Mouse (Mus musculus) limb, embryonic 13.5 days (tissue): ENCODE measurements at regions not wholly inside any gene's neighbourhood (a gene's known extent, or its start where the extent isn't known, plus 50 kb on each side); places are given as distances from the start of the nearest gene placed in this dataset.

Experiments
- ATAC-seq: fragments of 200-750 bp; cut with Nextera tagmentation; 2 replicates; pipeline ENCODE4 v1.8.0; 2017; ENCODE audit warnings: low read depth, moderate number of reproducible peaks, moderate TSS enrichment; ENCODE audit not compliant: low FRiP score
- H3K27ac ChIP-seq: fragments of 300-500 bp; sonication (generic); 2 replicates; pipeline ENCODE4 v1.5.1; 2015; ENCODE audit warnings: inconsistent platforms, mild to moderate bottlenecking, moderate library complexity
- H3K27me3 ChIP-seq: fragments of 300-500 bp; sonication (generic); 2 replicates; pipeline ENCODE4 v1.6.1; 2015; ENCODE audit warnings: mild to moderate bottlenecking, inconsistent platforms
- H3K36me3 ChIP-seq: fragments of 300-500 bp; sonication (generic); 2 replicates; pipeline ENCODE4 v1.6.1; 2015; ENCODE audit warnings: inconsistent platforms, mild to moderate bottlenecking, moderate library complexity
- H3K4me1 ChIP-seq: fragments of 300-500 bp; sonication (generic); 2 replicates; pipeline ENCODE4 v1.6.1; 2015; ENCODE audit warnings: inconsistent platforms
- H3K4me2 ChIP-seq: fragments of 300-500 bp; sonication (generic); replicated peaks from 2 replicates; pipeline ENCODE4 v1.6.1; 2015; ENCODE audit warnings: inconsistent platforms, mild to moderate bottlenecking, moderate library complexity
- H3K4me3 ChIP-seq: fragments of 300-500 bp; sonication (generic); 2 replicates; pipeline ENCODE4 v1.5.1; 2015; ENCODE audit warnings: moderate library complexity, mild to moderate bottlenecking, inconsistent platforms
- H3K9ac ChIP-seq: fragments of 300-500 bp; sonication (generic); 2 replicates; pipeline ENCODE4 v1.6.1; 2015; ENCODE audit warnings: mild to moderate bottlenecking, inconsistent platforms
- H3K9me3 ChIP-seq: fragments of 300-500 bp; sonication (generic); 2 replicates; pipeline ENCODE4 v1.6.1; 2016; ENCODE audit warnings: inconsistent platforms
- WGBS: fragments of 180-500 bp; shearing (Covaris S2); methylation state at CpG from one replicate; pipeline ENCODE4 v1.1.7; 2015; 5-methylcytosine and 5-hydroxymethylcytosine counted together

DNA sequence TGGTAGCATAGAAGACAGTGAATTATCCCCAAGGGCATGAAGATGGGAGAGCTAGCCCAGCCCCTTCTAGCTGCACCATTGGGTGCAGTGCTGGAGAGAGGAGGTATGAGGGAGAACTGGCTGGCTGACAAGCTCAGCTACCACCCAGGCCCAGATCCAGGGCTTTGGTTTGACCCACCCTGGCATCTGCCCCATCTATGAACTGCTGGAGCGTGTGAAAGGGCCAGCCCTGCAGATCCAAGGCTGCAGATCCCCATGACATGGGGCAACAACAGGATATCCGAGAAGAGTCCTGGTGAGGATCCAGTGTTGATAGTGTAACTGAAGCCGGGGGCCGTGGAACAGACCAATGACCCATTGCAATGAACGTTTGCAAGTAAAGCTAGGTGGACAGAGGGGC lies 81.2 kb upstream of the Cnksr3 start:
- Histone ChIP-seq H3K36me3 (no peaks in the 10 kb centered on the region), H3K27ac (no peak overlapping the region), H3K4me1 (peaks cover 6% of the 10 kb centered on the region), H3K27me3 (no peaks in the 10 kb centered on the region), H3K4me2 (no peak overlapping the region), H3K4me3 (no peak overlapping the region), H3K9ac (no peak overlapping the region), H3K9me3 (no peaks in the 10 kb centered on the region)
- WGBS: 77% methylated on average over 5 of the region's 5 CpGs
- no peak for ATAC-seq

DNA sequence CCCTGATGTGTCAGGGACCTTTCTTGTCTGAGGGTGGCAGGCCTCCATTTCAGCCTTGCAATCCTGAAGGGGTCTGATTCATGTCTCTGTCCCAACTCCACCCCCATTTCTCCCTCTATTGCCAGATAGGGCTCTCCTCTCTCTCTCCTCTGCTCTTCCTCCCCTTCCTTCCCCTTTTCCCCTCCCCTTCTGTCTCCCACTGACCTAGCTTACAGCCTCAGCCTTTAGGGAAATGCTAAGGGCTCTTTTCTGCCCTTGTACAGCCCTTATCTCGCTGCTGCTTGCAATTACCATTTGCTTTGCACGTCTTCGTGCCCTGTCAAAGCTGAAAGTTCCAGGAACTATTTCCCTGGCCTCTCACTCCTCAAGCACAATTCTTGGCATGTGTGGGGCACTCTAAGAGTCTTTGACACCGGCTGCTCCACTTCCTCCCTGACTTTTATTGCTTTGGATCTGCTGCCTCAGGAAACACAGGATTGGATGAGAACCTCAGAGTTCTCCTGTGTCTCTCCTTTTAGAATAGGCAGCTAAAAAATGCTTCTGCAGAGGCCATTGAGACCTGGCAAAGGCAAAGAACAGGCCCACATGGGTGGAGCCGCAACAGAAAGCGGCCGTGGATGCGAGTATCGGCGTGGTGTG lies 77.9 kb upstream of the Cnksr3 start:
- no peak overlapping the region for H3K27ac ChIP-seq
- H3K9ac ChIP-seq: no peak overlapping the region; the same call in 1 of the 2 replicates
- 0 out of 2 replicates have a peak, but pooled peaks cover 5% of the 10 kb centered on the region for H3K9me3 ChIP-seq
- no peaks in the 10 kb centered on the region for H3K27me3 ChIP-seq
- ATAC-seq: peak; percentile 44; the same call in 1 of the 2 replicates
- WGBS: 53% methylated on average over 10 of the region's 10 CpGs
- peaks cover 6% of the 10 kb centered on the region for H3K4me1 ChIP-seq
- no peaks in the 10 kb centered on the region for H3K36me3 ChIP-seq
- no peak overlapping the region for H3K4me3 ChIP-seq
- no peak overlapping the region for H3K4me2 ChIP-seq

GRCm38 (mm10) chr10:7285112-7285905 lies 73.3 kb upstream of the Cnksr3 start:
- Histone ChIP-seq H3K9ac (no peak overlapping the region), H3K4me1 (peaks cover 6% of the 10 kb centered on the region), H3K9me3 (0 out of 2 replicates have a peak, but pooled peaks cover 5% of the 10 kb centered on the region), H3K27me3 (no peaks in the 10 kb centered on the region), H3K4me2 (no peak overlapping the region), H3K4me3 (no peak overlapping the region), H3K36me3 (no peaks in the 10 kb centered on the region), H3K27ac (no peak overlapping the region)
- no peak for ATAC-seq
- WGBS: 79% methylated on average over 7 of the region's 7 CpGs

DNA sequence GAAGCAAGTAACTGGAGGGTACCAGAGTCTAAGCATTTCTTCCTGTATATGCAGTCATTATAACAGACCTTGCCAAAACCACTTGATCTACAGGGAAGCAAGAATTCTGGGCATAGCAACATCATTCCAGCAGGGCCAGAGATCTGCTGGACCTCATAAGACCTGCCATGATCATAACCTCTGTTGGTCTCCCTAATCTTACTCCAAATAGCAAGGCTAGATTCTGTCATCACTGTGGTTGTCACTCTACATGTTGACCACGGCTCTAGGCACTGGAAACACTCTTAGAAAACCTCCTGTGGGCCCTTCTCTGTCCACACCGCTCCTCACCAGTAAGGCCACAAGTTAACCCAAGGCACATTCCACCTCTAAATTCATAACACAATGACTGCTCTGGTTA lies 68.4 kb upstream of the Cnksr3 start:
- Histone ChIP-seq H3K9ac (no peak overlapping the region), H3K27ac (no peak overlapping the region), H3K4me2 (no peak overlapping the region), H3K9me3 (no peaks in the 10 kb centered on the region), H3K27me3 (no peaks in the 10 kb centered on the region), H3K4me1 (peaks cover 5% of the 10 kb centered on the region; the same call in 1 of the 2 replicates), H3K36me3 (no peaks in the 10 kb centered on the region), H3K4me3 (no peak overlapping the region)
- 79% methylated on average over 2 of the region's 2 CpGs for WGBS
- no peak for ATAC-seq

DNA sequence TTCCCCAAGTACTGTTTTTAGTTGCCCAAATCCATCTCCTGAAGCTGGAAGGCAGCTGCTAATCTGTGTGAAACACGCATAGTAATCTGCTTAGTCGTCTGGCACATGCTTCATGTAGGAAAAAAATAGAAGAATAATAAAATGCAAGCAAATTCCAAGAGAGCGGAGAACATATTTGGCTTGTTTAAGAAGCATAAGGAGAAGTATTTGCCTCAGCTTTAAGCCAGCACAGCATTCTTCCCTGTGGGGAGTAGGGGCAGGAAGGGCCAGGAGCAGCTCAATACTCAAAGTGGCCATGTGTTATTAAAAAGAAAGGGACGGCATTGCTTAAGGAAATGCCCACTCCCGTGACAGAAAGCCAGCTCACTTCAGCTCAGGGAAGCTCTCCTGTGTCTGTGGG lies 66.8 kb upstream of the Cnksr3 start:
- peak; percentile 64; the same call in 1 of the 2 replicates for ATAC-seq
- no peaks in the 10 kb centered on the region for H3K27me3 ChIP-seq
- peaks cover 5% of the 10 kb centered on the region; the same call in 1 of the 2 replicates for H3K4me1 ChIP-seq
- H3K36me3 ChIP-seq: no peaks in the 10 kb centered on the region
- H3K9ac ChIP-seq: no peak overlapping the region
- no peaks in the 10 kb centered on the region for H3K9me3 ChIP-seq
- WGBS: 37% methylated on average over 5 of the region's 5 CpGs
- 0 out of 2 replicates have a peak overlapping the region, but pooled peaks have one; percentile 55 for H3K27ac ChIP-seq
- H3K4me2 ChIP-seq: no peak overlapping the region
- no peak overlapping the region for H3K4me3 ChIP-seq

DNA sequence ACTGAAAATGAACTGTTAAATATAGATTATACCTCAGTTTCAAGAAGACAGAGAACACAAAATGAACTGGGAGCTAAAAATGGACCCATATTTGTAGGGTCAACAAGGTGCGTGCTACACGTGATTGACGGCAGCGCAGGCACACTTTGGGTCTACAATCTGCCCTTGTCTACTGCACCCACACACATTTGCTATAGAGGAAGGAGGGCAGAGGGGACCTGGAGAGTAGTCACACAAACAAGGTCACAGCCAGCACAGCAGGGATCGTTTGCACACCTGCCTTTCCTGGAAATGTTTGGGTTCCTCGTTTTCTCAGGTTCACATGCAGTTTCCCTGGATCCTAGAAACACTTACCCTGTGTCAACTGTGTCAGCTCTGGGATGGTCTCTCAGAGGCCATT lies 63.3 kb upstream of the Cnksr3 start:
- H3K4me3 ChIP-seq: no peak overlapping the region
- no peaks in the 10 kb centered on the region for H3K27me3 ChIP-seq
- no peak overlapping the region for H3K9ac ChIP-seq
- 81% methylated on average over 6 of the region's 6 CpGs for WGBS
- H3K4me1 ChIP-seq: peaks cover 5% of the 10 kb centered on the region; the same call in 1 of the 2 replicates
- H3K4me2 ChIP-seq: no peak overlapping the region
- no peaks in the 10 kb centered on the region for H3K9me3 ChIP-seq
- no peaks in the 10 kb centered on the region for H3K36me3 ChIP-seq
- ATAC-seq: no peak
- no peak overlapping the region for H3K27ac ChIP-seq

- no peak for ATAC-seq
- WGBS: 63% methylated on average over 7 of the region's 7 CpGs
These were observed 62.4 kb upstream of the Cnksr3 start for GRCm38 (mm10) chr10:7274422-7274821.

DNA sequence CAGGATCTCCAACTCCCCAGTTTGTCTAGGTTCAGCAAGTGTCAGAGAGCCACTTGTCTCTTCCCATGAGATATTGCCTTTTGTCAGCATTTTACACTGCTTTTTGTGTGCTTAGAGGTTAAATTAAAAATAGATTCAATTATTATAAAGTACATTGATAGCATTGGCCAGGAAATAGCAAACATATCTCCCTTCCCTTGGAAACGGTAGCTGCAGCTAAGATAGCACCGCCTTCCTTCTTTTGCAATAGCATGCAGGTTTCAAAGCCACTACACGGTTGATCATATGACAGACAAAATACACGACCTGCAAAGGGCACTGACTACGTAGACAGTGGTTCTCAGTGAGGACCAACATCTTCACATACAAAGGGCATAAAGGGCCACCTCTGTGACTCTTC lies 59.1 kb upstream of the Cnksr3 start:
- H3K27ac ChIP-seq: no peak overlapping the region
- no peak overlapping the region for H3K9ac ChIP-seq
- WGBS: 82% methylated on average over 5 of the region's 5 CpGs
- no peaks in the 10 kb centered on the region for H3K4me1 ChIP-seq
- no peak for ATAC-seq
- no peaks in the 10 kb centered on the region for H3K9me3 ChIP-seq
- no peak overlapping the region for H3K4me2 ChIP-seq
- no peaks in the 10 kb centered on the region for H3K36me3 ChIP-seq
- no peaks in the 10 kb centered on the region for H3K27me3 ChIP-seq
- no peak overlapping the region for H3K4me3 ChIP-seq

More at GRCm38 (mm10) chr10:7274422-7274821, 62.4 kb upstream of the Cnksr3 start:
- H3K27me3 ChIP-seq: no peaks in the 10 kb centered on the region
- no peaks in the 10 kb centered on the region for H3K9me3 ChIP-seq
- no peak overlapping the region for H3K9ac ChIP-seq
- no peak overlapping the region for H3K4me3 ChIP-seq
- H3K4me2 ChIP-seq: no peak overlapping the region
- no peak overlapping the region for H3K27ac ChIP-seq
- H3K36me3 ChIP-seq: no peaks in the 10 kb centered on the region
- peaks cover 5% of the 10 kb centered on the region; the same call in 1 of the 2 replicates for H3K4me1 ChIP-seq

DNA sequence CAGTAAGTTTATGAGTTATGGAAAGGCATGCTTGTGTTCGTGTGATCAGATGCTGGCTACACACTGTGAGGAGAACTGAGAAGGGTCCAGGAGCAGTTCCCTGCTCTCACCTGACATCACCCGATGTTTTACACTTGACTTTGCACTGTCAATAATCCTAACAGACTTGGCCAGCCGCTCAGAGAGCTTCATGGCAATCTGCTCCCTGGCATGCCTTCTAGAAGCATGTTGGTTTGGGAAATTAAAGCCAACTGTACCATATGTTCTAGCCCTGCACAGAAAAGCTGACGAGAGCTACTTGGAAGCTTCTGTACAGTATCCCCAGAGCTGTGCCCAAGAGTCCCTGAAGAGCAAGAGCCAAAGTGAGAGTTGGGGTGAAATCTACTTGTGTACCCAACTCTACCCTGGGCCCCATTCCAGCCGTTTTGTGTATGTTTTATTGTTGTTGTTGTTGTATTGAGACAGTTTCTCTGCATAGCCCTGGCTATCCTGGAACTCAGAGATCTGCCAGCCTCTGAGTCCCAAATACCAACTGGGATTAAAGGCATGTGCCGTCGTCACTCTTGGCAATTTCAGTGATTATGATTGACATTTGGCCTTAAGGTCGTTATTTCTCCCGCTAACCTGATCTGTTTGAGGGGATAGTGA lies 56.5 kb upstream of the Cnksr3 start:
- no peaks in the 10 kb centered on the region for H3K27me3 ChIP-seq
- no peaks in the 10 kb centered on the region for H3K4me1 ChIP-seq
- H3K9ac ChIP-seq: no peak overlapping the region
- no peak overlapping the region for H3K4me3 ChIP-seq
- H3K27ac ChIP-seq: no peak overlapping the region
- H3K36me3 ChIP-seq: no peaks in the 10 kb centered on the region
- 74% methylated on average over 9 of the region's 9 CpGs for WGBS
- H3K9me3 ChIP-seq: no peaks in the 10 kb centered on the region
- no peak overlapping the region for H3K4me2 ChIP-seq
- no peak for ATAC-seq

DNA sequence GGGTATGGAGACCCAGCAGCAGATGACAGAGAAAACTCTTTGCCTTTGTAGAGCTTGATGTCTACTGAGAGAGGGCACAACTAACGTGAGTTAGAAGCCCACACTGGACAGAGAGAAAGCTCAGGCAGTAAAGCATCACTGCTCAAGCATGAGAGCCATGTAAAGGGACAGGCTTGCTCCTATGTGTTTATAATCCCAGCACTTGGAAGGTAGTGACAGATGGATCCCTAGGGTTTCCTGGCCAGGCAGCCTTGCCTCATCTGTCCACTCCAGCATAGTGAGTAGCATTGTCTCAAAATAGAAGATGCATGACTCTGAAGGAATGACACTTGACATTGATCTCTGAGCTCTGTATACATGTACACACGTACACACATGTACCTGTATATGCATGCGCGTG lies 55.9 kb upstream of the Cnksr3 start:
- Histone ChIP-seq H3K4me2 (no peak overlapping the region), H3K27me3 (no peaks in the 10 kb centered on the region), H3K27ac (no peak overlapping the region), H3K9me3 (no peaks in the 10 kb centered on the region), H3K4me3 (no peak overlapping the region), H3K4me1 (no peaks in the 10 kb centered on the region), H3K9ac (no peak overlapping the region), H3K36me3 (no peaks in the 10 kb centered on the region)
- no peak for ATAC-seq
- WGBS: 92% methylated on average over 4 of the region's 4 CpGs

GRCm38 (mm10) chr10:7267106-7267505 lies 55.1 kb upstream of the Cnksr3 start:
- no peak overlapping the region for H3K4me3 ChIP-seq
- H3K4me2 ChIP-seq: no peak overlapping the region
- no peak overlapping the region for H3K9ac ChIP-seq
- no peak overlapping the region for H3K27ac ChIP-seq
- H3K36me3 ChIP-seq: no peaks in the 10 kb centered on the region
- 72% methylated on average over 4 of the region's 4 CpGs for WGBS
- no peaks in the 10 kb centered on the region for H3K4me1 ChIP-seq
- ATAC-seq: no peak
- H3K9me3 ChIP-seq: no peaks in the 10 kb centered on the region
- no peaks in the 10 kb centered on the region for H3K27me3 ChIP-seq

- no peak overlapping the region for H3K27ac ChIP-seq
- WGBS: 61% methylated on average over 9 of the region's 9 CpGs
- H3K9ac ChIP-seq: no peak overlapping the region
- no peaks in the 10 kb centered on the region for H3K36me3 ChIP-seq
- no peak overlapping the region for H3K4me2 ChIP-seq
- H3K4me3 ChIP-seq: no peak overlapping the region
- no peaks in the 10 kb centered on the region for H3K27me3 ChIP-seq
- H3K4me1 ChIP-seq: no peaks in the 10 kb centered on the region
- no peaks in the 10 kb centered on the region for H3K9me3 ChIP-seq
- ATAC-seq: no peak
These were observed 53.4 kb upstream of the Cnksr3 start for GRCm38 (mm10) chr10:7265412-7265811.
